Mouse (Mus musculus): ENCODE results near the gene Cfap77. TPM values are rescaled to one million over a fixed set of nuclear protein-coding genes. Genes with fewer than 3 reads are reported as not detected.

Gene Cfap77
- polyA plus RNA-seq, 1 experiment from 2014 or later, result 0.28 TPM

DNA sequence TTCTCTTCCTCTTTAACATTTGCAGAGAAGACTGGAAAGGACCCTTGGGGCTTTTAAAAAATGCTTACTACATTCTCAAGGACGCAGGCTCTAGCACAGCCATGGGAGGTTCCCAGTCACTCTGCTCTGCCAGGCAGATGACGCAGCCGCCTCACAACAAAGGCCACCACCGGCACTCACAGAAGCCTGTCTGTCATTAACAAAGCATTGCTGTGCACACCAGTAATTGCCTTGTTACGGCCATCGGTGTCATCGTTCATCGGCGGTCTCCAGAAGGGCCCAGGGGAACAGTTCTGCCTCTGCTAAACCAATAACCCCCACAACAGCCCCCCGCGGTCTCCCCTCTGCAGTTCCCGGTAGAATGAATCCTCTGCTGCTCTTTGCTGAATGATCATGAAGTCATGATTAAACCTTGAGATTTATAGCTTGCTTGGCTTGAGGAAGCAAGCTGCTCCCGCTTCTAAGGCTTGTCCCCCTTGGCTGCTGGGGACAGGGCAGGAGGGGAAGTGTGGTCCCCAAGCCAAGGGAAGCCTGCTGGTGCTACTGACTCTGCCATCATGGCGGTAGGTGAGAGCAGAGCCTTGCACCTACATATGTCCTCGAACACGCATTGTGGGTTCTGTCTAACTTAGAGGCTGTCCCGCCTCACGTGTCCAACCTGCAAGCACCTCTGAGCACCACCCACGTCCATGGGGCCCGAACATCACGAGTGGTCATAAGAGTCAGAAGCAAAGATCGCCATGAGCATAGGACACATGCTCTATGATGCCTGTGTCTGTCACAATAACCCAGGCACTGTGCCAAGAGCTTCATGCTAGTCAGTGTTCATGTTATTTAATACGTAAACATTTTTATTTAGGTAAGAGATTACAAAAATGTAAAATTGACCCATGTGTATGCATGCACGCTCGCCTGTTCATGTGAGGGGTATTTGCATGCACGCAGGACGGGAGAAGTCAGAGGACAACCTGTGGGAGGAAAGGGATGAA lies 38.0 kb downstream of the Cfap77 start:
- Histone ChIP-seq H3K4me3 (no peak overlapping the region), H3K36me3 (no peaks in the 10 kb centered on the region), H3K9me3 (no peaks in the 10 kb centered on the region), H3K9ac (no peak overlapping the region), H3K27ac (peak overlapping the region; percentile 20; the same call in 1 of the 2 replicates), H3K4me1 (peaks cover 21% of the 10 kb centered on the region), H3K27me3 (replicated peaks) (peaks cover 36% of the 10 kb centered on the region), H3K4me2 (replicated peaks) (peak overlapping the region; percentile 43)
- ATAC-seq (ENCODE audit: low FRiP score, low read depth), result peak; percentile 70
- 43% methylated on average over 27 of the region's 27 CpGs for WGBS

DNA sequence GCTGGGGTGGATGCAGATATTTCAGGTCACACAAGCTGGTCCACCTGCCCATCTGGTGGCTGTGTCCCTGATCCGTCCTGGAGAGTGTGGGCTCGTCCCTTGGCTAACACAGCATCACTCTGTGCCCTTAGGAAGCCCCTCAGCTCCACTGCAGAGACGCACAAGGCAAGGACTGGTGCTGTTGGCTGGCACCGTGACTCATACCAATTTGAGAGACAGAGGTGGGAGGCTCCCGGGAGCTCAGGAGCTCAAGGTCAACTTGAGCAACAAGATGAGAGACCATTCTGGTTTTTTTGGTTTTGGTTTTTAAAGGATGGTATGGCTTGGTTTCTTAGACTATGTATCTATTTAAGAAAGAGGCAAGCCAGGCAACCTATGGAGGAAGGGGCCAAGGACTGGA lies 42.3 kb downstream of the Cfap77 start:
- H3K27ac ChIP-seq, result no peak overlapping the region
- H3K4me1 ChIP-seq, result peaks cover 14% of the 10 kb centered on the region
- H3K36me3 ChIP-seq, result no peaks in the 10 kb centered on the region
- peaks cover 31% of the 10 kb centered on the region for H3K27me3 ChIP-seq (replicated peaks)
- H3K4me2 ChIP-seq (replicated peaks), result no peak overlapping the region
- 82% methylated on average over 5 of the region's 5 CpGs for WGBS
- no peak for ATAC-seq (ENCODE audit: low FRiP score, low read depth)
- no peak overlapping the region for H3K4me3 ChIP-seq
- H3K9ac ChIP-seq, result no peak overlapping the region
- no peaks in the 10 kb centered on the region for H3K9me3 ChIP-seq

DNA sequence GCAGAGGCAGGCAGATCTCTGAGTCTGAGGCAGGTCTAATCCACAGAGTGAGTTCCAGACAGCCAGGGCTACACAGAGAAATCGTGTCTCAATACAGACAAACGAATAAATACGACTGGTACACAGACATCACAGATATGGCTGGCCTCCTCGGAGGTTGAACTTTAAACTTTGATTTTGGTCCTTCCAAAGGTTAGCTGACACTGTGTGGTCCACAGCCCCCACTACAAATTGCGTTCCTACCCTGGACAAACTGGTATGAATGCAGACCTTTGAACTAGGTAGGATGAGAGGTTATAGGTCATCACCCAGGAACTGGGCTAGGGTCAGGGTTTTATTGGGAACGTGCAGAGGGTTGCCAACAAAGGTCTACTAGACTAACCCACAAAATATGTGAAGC lies 47.2 kb downstream of the Cfap77 start:
- Histone ChIP-seq H3K36me3 (no peaks in the 10 kb centered on the region), H3K9ac (no peak overlapping the region), H3K9me3 (no peaks in the 10 kb centered on the region), H3K4me2 (replicated peaks) (no peak overlapping the region), H3K27ac (no peak overlapping the region), H3K4me1 (no peaks in the 10 kb centered on the region), H3K4me3 (no peak overlapping the region), H3K27me3 (replicated peaks) (peaks cover 18% of the 10 kb centered on the region)
- 81% methylated on average over 6 of the region's 6 CpGs for WGBS
- no peak for ATAC-seq (ENCODE audit: low FRiP score, low read depth)

DNA sequence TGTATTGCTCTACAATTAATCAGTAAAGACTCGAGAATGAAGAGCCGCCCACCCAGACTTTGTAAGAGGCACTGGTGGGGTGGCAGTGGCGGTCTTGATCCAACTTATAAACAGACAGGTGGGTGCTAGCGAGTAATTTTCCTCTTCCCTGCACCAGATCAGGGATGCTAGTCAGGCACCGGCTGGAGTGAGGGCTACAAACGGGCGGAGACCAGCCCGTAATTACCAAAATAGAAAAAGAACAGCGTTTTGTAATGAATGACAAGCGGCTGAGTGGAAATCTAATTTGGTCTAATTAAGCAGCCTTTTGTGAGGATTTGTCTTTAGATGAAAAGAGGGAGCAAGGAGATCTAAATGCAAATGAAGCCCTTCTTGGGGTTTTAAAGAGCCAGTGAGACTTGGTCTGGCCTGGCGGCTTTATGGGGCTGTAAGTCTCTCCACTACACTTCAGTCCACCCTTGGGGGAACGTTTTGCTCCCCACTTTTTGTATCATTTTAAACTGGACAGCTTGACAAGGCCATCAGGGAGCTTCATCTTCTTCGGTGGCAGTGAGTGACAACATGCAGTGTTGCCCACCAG lies 48.3 kb downstream of the Cfap77 start:
- Histone ChIP-seq H3K27me3 (replicated peaks) (peaks cover 18% of the 10 kb centered on the region), H3K4me1 (no peaks in the 10 kb centered on the region), H3K9ac (no peak overlapping the region), H3K4me3 (no peak overlapping the region), H3K4me2 (replicated peaks) (no peak overlapping the region), H3K9me3 (no peaks in the 10 kb centered on the region), H3K27ac (no peak overlapping the region), H3K36me3 (no peaks in the 10 kb centered on the region)
- no peak for ATAC-seq (ENCODE audit: low FRiP score, low read depth)
- WGBS, result 47% methylated on average over 13 of the region's 13 CpGs

GRCm38 (mm10) chr2:29004037-29004436 lies 50.8 kb downstream of the Cfap77 start:
- H3K36me3 ChIP-seq, result no peaks in the 10 kb centered on the region
- H3K4me3 ChIP-seq, result no peak overlapping the region
- no peak for ATAC-seq (ENCODE audit: low FRiP score, low read depth)
- no peak overlapping the region for H3K4me2 ChIP-seq (replicated peaks)
- no peaks in the 10 kb centered on the region for H3K9me3 ChIP-seq
- peaks cover 2% of the 10 kb centered on the region for H3K27me3 ChIP-seq (replicated peaks)
- H3K9ac ChIP-seq, result no peak overlapping the region
- 56% methylated on average over 9 of the region's 9 CpGs for WGBS
- H3K4me1 ChIP-seq, result no peaks in the 10 kb centered on the region
- no peak overlapping the region for H3K27ac ChIP-seq

DNA sequence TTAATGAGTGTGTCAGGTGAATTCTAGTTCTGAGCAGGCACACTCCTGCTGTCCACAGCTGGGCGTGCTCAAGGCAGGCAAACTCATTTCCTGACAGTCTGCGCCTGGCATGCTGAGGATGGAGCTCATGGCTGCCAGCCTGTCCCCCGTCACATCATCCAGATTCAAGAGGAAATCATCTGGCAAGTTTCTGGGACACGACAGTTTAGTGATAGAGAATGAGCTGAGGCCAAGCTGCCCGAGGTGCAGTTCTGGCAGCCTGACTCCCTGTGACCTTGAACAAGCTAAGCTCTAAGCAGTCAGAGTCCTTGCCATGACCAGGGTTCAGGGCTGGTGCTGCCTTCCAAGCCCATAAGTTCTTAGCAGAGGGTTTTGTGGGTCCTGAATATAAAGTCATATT lies 56.6 kb downstream of the Cfap77 start:
- H3K27ac ChIP-seq, result no peak overlapping the region
- no peak overlapping the region for H3K4me2 ChIP-seq (replicated peaks)
- H3K36me3 ChIP-seq, result no peaks in the 10 kb centered on the region
- H3K4me3 ChIP-seq, result no peak overlapping the region
- no peaks in the 10 kb centered on the region; the same call in none of the 2 replicates for H3K27me3 ChIP-seq (replicated peaks)
- no peak for ATAC-seq (ENCODE audit: low FRiP score, low read depth)
- no peak overlapping the region for H3K9ac ChIP-seq
- H3K9me3 ChIP-seq, result no peaks in the 10 kb centered on the region
- peaks cover 19% of the 10 kb centered on the region for H3K4me1 ChIP-seq
- 75% methylated on average over 5 of the region's 5 CpGs for WGBS

DNA sequence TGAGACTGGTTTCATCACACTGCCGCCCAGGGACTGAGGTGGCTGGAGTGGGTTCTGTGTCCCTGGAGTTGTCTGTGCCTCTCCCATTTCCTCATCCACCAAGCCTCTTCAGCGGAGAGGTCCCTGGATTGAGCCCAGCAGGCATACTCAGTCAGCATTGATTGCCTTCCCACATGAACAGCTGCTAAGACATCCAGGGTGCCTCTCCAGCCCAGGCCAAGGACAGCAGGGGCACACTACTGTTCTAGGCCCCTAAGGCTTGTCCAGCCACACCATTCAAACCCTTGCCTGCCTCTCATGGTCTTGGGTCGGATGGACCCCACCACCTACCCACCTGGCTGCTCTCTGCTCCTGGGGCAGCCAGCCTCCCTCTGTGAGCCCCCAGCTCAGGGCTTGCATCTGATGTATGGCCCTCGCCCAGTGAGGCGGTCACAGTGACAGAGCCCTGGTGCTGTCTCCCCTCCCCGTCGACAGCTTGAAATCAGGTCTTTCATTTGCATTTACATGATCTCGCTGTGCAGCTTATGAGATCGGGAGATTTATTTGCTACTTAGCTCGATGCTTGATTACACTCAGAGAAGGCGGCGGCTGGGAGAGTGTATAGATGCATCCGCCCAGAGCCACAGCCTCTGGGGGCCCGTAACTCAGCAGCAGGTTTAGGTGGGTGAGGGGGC lies 57.6 kb downstream of the Cfap77 start:
- Histone ChIP-seq H3K9ac (no peak overlapping the region), H3K27ac (peak overlapping the region; percentile 38), H3K4me3 (no peak overlapping the region), H3K4me2 (replicated peaks) (peak overlapping the region; percentile 19; the same call in 1 of the 2 replicates), H3K36me3 (no peaks in the 10 kb centered on the region), H3K4me1 (peaks cover 19% of the 10 kb centered on the region), H3K9me3 (no peaks in the 10 kb centered on the region), H3K27me3 (replicated peaks) (peaks cover 8% of the 10 kb centered on the region)
- peak; percentile 77 for ATAC-seq (ENCODE audit: low FRiP score, low read depth)
- 40% methylated on average over 14 of the region's 14 CpGs for WGBS

- peaks cover 8% of the 10 kb centered on the region for H3K27me3 ChIP-seq (replicated peaks)
- ATAC-seq (ENCODE audit: low FRiP score, low read depth), result no peak
- H3K4me2 ChIP-seq (replicated peaks), result no peak overlapping the region
- WGBS, result 65% methylated on average over 4 of the region's 4 CpGs
- no peak overlapping the region for H3K4me3 ChIP-seq
- H3K4me1 ChIP-seq, result peaks cover 19% of the 10 kb centered on the region
- no peaks in the 10 kb centered on the region for H3K9me3 ChIP-seq
- no peak overlapping the region for H3K9ac ChIP-seq
- no peaks in the 10 kb centered on the region for H3K36me3 ChIP-seq
- no peak overlapping the region for H3K27ac ChIP-seq
Measured at GRCm38 (mm10) chr2:28995436-28995835, 59.4 kb downstream of the Cfap77 start.

DNA sequence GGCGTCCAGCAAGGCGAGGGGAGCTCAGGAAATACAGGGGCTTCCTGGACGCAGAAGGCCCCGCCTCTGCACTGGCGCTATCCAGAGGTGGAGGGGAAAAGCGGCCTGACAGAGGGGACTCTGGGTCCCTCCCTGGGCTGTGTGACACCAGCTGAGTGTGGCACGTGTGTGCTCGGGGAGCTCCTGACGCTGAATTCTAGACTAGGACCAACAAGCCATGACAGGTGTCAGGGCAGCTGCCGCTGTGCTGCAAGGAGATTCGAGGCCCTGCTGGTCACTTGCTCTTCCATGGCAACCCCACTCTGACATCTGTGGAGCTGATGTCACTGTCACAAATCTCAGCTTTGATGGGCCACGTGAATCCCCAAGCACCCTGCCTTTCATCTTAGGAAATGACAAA lies 60.9 kb downstream of the Cfap77 start:
- no peak overlapping the region for H3K9ac ChIP-seq
- H3K4me3 ChIP-seq, result no peak overlapping the region
- no peaks in the 10 kb centered on the region for H3K36me3 ChIP-seq
- no peaks in the 10 kb centered on the region for H3K9me3 ChIP-seq
- 64% methylated on average over 12 of the region's 12 CpGs for WGBS
- no peak overlapping the region for H3K4me2 ChIP-seq (replicated peaks)
- no peak for ATAC-seq (ENCODE audit: low FRiP score, low read depth)
- H3K27ac ChIP-seq, result no peak overlapping the region
- peaks cover 19% of the 10 kb centered on the region for H3K4me1 ChIP-seq
- peaks cover 8% of the 10 kb centered on the region; the same call in 1 of the 2 replicates for H3K27me3 ChIP-seq (replicated peaks)

GRCm38 (mm10) chr2:28988781-28989180 lies 66.1 kb downstream of the Cfap77 start:
- Histone ChIP-seq H3K4me2 (replicated peaks) (no peak overlapping the region), H3K27me3 (replicated peaks) (peaks cover 27% of the 10 kb centered on the region), H3K4me3 (no peak overlapping the region), H3K36me3 (no peaks in the 10 kb centered on the region), H3K27ac (no peak overlapping the region), H3K9me3 (no peaks in the 10 kb centered on the region), H3K9ac (no peak overlapping the region), H3K4me1 (no peaks in the 10 kb centered on the region)
- WGBS, result over 99% methylated on average over 3 of the region's 3 CpGs
- ATAC-seq (ENCODE audit: low FRiP score, low read depth), result no peak

GRCm38 (mm10) chr2:28980080-28980910 lies 74.6 kb downstream of the Cfap77 start:
- no peaks in the 10 kb centered on the region for H3K36me3 ChIP-seq
- H3K4me2 ChIP-seq (replicated peaks), result 0 out of 2 replicates have a peak overlapping the region, but pooled peaks have one; percentile 10
- H3K9ac ChIP-seq, result no peak overlapping the region
- peaks cover 17% of the 10 kb centered on the region for H3K4me1 ChIP-seq
- peaks cover 56% of the 10 kb centered on the region for H3K27me3 ChIP-seq (replicated peaks)
- H3K27ac ChIP-seq, result no peak overlapping the region
- H3K4me3 ChIP-seq, result no peak overlapping the region
- 27% methylated on average over 20 of the region's 20 CpGs for WGBS
- no peaks in the 10 kb centered on the region for H3K9me3 ChIP-seq
- peak; percentile 75 for ATAC-seq (ENCODE audit: low FRiP score, low read depth)
